Mouse (Mus musculus) heart, adult 2 months (tissue): ENCODE results near the gene Rasip1.

Experiments
- CTCF ChIP-seq: fragments of 200-600 bp; IDR thresholded peaks from 2 replicates; pipeline ENCODE4 v1.8.1; 2022; ENCODE audit warnings: antibody characterized with exemption, mild to moderate bottlenecking, moderate library complexity
- POLR2A ChIP-seq: fragments of 200-500 bp; IDR thresholded peaks from 2 replicates; pipeline ENCODE4 v1.6.1; 2011; ENCODE audit warnings: mild to moderate bottlenecking, low read depth, low read length, control low read depth; ENCODE audit not compliant: insufficient read depth

DNA sequence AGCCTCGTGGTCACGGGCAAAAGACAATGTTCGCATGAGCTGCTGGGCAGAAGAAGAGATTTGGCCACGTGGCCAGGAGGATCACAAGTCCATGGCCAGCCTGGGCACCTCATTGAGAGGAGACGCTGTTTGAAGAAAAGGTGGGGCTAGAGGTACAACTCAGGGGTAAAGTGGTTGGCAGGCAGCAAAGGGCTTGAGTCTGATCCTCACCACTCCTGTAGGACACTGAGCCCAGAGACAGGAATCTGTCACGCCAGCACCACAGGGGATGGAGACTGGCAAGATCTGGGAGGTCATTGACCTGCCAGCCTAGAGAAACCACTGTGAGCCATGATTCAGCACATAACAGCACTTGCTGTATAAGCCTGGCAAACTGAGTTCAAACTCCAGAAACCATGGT is 29.8 kb upstream of the Rasip1 start:
- no peak for TF ChIP-seq CTCF
- no peak for TF ChIP-seq POLR2A
